Mouse (Mus musculus) adipocyte (in vitro differentiated cells): ENCODE measurements around the gene Nr2e1.

Experiments
- DNase-seq: peaks from one replicate; pipeline ENCODE4 v3.0.0-alpha.2; 2016; ENCODE audit warnings: low spot score

The Nr2e1 gene

DNA sequence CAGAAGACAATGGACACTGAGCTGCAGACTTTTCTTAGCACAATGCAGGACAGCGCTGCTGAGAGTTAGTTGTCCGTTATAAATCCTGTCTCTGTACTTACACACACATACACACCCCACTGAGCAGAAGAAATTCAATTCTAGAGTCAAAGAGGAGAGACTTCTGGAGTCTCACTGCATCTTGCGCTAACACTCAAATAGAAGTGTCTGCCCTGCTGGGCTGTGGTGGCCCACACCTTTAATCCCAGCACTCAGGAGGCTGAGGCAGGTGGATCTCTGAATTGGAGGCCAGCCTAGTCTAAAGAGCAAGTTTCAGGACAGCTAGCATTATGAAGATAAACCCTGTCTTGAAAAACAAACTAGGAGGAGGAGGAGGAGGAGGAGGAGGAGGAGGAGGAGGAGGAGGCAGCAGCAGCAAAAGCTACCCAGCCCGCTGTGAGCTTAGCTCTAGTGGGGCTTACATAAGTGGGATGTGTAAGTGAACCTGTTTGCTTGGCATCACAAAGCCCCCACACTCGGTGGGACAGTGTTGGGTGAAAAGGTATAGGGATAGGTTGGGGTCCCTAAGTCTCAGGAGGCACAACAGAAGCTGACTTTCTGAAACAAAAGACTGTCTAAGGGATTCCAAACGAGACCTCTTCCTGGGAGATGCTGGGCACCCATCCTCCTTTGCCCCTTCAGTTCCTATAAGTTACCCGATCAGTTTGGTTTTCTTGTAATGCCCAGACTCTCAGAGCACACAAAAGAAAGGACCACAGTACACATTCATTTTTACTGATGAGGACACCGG lies 4.7 kb upstream of the Nr2e1 start:
- no peak for DNase-seq

GRCm38 (mm10) chr10:42585596-42586305 lies 2.3 kb upstream of the Nr2e1 start:
- no peak for DNase-seq

DNA sequence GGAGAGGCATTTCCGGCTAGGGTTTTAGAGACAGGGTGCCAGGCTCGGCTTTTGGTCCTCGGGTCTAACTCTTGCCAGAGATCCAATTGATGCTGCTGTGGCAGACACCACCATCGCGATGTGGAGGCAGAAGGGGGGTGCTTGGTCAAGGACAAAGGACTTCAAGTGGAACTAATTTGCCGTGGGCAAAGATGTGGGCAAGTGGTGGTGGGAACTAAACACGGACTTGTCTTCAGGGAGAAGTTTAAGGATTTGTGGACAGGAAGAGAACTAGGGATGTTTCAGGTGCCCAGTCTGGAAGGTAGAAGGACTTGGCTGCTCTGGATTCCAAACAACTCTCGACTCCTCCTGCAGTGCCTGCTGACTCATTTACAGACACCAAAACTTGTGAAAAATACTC lies 1.7 kb upstream of the Nr2e1 start:
- no peak for DNase-seq

DNA sequence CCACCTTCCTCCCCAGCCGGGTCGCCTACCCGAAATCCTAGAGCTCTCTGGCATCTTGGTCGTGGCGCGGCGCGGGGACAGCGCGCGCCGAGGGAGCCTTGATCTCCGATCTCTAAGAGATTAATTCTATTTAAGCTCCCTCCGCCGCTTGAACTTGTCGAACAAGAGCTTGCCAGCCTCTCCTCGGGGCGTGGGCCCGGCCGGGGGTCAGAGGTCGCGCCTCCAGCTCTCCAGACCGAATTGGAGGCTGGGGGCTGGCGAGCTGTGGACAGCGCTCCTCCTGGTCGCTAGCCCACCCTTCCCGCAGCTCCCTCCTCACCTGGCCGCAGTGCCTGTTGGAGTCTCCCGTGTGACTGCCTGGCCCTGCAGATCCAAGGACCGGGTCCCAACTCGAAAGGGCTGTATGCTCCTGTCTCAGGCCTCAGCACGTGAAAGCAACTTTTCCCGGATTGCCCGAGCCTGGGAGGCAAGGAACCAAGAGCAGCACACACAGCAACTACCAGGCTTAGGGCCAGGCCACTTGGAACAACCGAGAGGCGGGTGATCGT lies 1.1 kb upstream of the Nr2e1 start:
- no peak for DNase-seq

- DNase-seq, result no peak
Observed at GRCm38 (mm10) chr10:42583902-42584435, 537 bp upstream of the Nr2e1 start.

DNA sequence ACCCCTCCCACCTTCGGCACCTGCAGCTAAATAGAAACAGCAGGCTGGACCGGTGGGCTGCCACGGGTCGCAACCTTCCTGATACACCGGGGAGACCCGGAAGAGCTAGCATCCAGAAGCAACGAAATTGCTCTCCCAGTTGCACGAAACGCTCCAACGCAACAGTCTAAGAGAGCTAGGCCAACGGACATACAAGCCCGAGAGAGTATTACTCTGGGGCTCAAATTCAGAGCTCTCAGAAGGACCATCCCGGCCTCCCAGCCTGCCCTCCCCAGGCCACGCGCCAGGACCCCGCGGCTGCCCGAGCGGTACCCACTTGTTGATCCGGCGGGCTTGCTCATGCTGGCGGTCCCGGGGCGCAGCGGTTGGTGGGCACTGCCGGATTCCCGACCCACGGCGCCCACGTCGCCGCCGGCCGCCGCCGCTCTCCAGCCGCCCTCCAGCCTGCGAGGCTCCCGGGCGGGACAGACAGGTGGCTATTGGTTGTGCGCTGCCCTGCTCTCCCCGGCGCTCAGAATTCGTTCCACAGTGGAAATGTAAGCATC lies 794 bp downstream of the Nr2e1 start:
- DNase-seq, result no peak

DNA sequence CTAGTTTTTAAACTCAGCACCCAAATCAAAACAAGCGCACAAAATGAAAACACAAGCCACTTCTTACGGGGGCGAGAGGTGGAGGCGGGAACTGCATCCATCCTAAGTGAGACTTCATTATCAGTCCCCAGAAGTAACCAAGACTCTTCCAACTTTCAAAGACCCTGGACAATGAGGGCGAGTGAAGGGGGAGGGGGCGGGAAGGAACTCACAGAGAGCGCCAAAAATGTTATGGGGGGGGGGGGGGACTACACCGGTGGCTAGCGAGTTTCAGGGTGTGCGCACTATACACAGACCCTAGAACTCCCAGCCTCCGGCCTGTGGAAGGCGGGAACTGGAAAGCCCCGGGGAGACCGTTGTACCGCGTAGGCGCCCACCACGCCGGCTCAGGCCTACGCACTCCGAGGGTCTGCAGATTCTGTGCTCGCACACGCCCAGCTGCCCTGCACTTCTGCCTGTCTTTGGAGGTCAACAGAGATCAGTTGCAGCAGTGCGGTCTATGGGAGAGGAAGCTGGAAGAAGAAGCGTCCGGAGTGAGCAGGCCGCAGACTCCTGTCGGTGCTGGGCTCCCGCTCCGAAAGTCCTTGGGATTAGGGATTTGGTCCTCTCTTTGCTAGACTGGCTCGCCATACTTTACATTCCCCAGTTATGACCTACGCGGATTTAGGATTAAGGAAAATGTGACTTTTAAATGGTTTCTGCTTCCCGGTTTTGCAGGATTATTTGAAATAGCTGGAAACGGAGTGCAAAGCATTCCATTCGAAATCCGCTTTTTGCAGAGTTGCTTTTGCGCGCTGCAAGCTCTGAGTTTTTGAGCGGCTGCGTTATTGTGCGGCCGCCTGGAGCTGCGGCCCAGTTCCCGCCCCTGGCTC lies 1.5 kb downstream of the Nr2e1 start:
- DNase-seq, result no peak

GRCm38 (mm10) chr10:42580951-42581277 lies 2.5 kb downstream of the Nr2e1 start:
- no peak for DNase-seq

- DNase-seq, result no peak
Observed at GRCm38 (mm10) chr10:42580131-42580950, 3.1 kb downstream of the Nr2e1 start.

DNA sequence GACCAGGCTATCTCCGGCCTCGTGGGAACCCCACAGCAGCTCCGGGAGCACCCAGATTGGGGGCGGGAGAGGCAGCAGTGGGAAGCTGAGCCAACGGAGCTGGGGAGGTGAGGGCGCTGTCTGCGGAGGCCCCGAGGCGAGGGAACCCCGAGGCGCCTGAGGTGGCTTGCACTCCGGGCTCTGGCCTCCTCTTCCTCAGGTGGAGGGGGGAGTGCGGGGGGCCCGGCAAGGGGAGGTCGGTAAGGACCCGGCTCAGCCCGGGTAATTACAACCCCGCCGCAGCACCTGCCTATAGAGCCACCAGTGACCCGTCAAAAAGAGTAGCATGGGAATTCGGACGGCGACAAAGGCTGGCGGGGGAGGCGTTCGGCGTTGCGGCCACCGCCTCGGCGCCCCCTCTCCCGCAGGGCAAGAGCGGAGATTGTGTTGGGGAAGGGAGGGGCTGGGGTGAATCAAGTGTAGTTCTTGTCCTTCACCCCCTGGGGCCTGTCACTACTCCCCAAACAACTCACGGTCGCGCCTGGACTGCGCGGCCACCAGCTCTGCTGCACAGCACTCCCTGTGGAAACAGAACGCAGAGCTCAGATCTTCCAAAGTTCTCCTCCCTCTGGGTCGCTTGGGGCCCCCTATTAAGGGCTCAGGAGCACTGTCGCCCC lies 3.8 kb downstream of the Nr2e1 start:
- no peak for DNase-seq

- no peak for DNase-seq
Observed at GRCm38 (mm10) chr10:42578698-42579474, 4.5 kb downstream of the Nr2e1 start.

DNA sequence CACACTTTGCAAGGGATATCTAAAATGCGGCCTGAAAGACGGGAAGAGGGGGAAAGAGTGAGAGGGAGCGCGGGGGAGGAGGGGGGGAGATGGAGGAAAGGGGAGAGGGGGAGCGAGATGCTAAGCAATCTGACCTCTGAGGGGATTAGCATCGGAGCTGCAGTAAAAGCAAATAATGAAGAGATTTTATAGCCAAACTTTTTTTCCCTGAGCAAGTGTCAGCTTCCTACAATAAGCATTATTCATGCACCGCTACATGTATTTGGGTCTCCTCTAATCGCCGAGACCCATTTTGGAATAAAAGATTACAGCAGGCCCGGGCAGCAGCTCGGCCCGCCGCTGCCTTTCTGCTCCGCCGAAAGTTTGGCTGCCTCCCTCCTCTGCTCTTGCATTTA lies 5.2 kb downstream of the Nr2e1 start:
- DNase-seq, result no peak

GRCm38 (mm10) chr10:42577525-42578280 lies 5.7 kb downstream of the Nr2e1 start:
- no peak for DNase-seq

DNA sequence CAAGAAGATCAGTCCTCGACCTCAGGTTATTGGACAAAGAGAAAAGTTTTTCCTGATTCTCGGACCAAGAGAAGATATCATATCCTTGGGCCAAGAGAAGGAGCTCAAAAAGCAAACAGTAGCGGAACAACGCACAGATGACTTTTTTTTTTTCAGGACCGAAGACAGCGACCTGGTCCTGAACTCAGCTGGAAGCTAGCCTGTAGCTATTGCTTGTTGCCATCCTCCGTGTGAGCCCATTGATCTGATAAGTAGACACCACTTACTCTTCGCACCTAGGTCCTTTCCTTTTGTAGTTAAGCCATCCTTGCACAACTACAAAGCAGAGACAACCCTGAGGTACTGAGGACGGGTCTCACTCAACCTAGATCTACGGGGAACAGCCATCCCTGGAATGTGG lies 8.8 kb downstream of the Nr2e1 start:
- peak; percentile 41 for DNase-seq

GRCm38 (mm10) chr10:42572971-42573370 lies 10.5 kb downstream of the Nr2e1 start:
- DNase-seq, result no peak

DNA sequence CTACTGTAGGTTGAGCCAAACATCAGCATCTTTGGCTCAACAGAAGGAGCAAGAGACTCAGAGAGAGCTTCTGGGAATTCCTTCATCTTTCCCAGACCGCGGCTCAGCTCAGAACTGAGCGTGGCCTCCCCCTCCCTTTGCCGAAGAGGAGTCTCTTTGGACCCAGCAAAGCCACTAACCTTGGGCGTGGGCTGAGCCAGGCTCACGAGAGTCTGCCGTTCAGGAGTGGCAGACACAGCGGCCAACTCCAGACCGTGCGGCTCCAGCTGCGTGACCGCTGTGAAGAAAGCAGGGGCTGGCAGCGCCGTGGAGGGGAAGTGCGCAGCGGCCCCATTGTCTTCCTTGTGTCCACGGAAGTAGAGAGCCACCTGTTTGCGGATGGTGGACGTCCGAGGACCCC lies 10.9 kb downstream of the Nr2e1 start:
- no peak for DNase-seq

DNA sequence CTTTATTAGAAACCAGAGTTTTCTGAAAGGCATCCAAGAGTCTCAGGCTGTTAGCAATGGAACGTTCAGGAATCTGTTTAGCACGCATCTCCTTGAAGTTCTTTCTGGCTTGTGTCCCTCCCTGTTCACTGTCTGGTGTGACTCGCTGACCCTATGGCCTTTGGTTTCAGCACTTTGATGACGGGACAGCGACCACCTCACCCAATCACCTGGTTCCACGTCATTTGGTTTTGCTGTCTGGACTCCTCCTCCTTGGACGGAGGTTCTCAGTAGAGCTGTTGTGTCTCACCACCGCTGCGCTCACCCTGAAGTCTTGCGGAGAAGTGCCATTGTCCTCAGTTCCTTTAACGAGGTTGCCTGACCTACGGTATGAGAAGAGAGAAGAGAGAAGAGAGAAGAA lies 21.2 kb downstream of the Nr2e1 start:
- DNase-seq, result no peak

GRCm38 (mm10) chr10:42559581-42560200 lies 23.7 kb downstream of the Nr2e1 start:
- DNase-seq, result no peak

GRCm38 (mm10) chr10:42546507-42546906 lies 36.9 kb downstream of the Nr2e1 start:
- DNase-seq, result no peak
